Comparison of ENCODE assay signal across 24 mouse cellular contexts in the genomic region with DNA sequence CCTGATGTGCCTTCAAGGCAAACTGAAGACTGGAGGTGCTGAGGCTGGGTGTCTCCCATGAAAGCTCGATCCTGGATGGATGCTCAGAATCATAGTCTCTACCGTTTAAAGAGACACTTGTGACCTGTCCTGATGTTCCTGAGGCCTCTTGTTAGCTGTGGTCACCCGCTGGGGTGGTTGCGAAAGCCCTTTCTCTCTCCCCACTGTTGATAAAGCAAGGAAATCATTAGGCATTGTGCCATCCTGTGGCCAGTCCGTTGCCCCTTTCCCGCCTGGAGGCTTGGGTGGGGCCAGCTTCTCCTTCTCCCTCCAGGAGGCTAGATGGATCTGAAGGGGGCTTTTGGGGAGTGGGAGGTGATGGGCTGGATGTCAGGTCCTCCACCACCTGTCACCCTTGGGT. TPM values are rescaled to one million over a fixed set of nuclear protein-coding genes. Genes with fewer than 3 reads are reported as not detected.
A peak's percentile ranks its signal among the peaks of the same experiment; 100 is the strongest.
DNase-seq lines count a peak whose midpoint lies in the region; ATAC-seq and TF ChIP-seq lines count a peak whose summit lies in the region.
"Had no signal": no experiment of that assay in that cellular context is flagged by ENCODE, and none has a peak within 500 bp of the region (broad histone marks: within the 10 kb centered on the region; RNA-seq: fewer than 3 reads in every experiment).

No protein-coding gene starts in this region.

- no peak for TF ChIP-seq POLR2A in liver, adult 2 months (IDR thresholded peaks at IDR 0.05; ENCODE audit: extremely low read depth, insufficient read depth, low read length)

- no peak for TF ChIP-seq CTCF in liver, adult 2 months (IDR thresholded peaks at IDR 0.05; ENCODE audit: low read depth, low read length)

- peaks cover 17% of the 10 kb centered on the region for H3K4me1 ChIP-seq in liver, adult 2 months (ENCODE audit: control insufficient read depth, insufficient read depth, low read length)
- peaks cover 18% of the 10 kb centered on the region for H3K4me1 ChIP-seq in liver, embryonic 12.5 days
- no peaks in the 10 kb centered on the region for H3K4me1 ChIP-seq in limb, embryonic 11.5 days (ENCODE audit: control insufficient read depth, insufficient read depth, low read length)
- no peaks in the 10 kb centered on the region for H3K4me1 ChIP-seq in forebrain, embryonic 14.5 days (ENCODE audit: control insufficient read depth, insufficient read depth, low read length)
- H3K4me1 ChIP-seq: hindbrain, embryonic 13.5 days had no signal

- H3K36me3 ChIP-seq in liver, adult 2 months (ENCODE audit: control insufficient read depth, insufficient read depth, low read length) = no peaks in the 10 kb centered on the region
- H3K36me3 ChIP-seq in liver, embryonic 12.5 days = no peaks in the 10 kb centered on the region
- no peaks in the 10 kb centered on the region for H3K36me3 ChIP-seq in limb, embryonic 11.5 days (ENCODE audit: control insufficient read depth, insufficient read depth, low read length)
- H3K36me3 ChIP-seq in forebrain, embryonic 14.5 days (ENCODE audit: control insufficient read depth, insufficient read depth, low read length) = no peaks in the 10 kb centered on the region
- H3K36me3 ChIP-seq: G1E; hindbrain, embryonic 13.5 days; midbrain, embryonic 10.5 days had no signal

- no peak for ATAC-seq in liver, embryonic 12.5 days
- ATAC-seq in limb, embryonic 11.5 days (ENCODE audit: insufficient number of reproducible peaks, low FRiP score, low TSS enrichment, low read depth) = no peak
- ATAC-seq in megakaryocyte progenitor cell, adult 5-6 weeks (replicated peaks; ENCODE audit: poor library complexity) = peak; percentile 65
- ATAC-seq in inflammation-experienced regulatory T-cells, adult 6 months = no peak
- ATAC-seq in forebrain, embryonic 14.5 days = no peak

- H3K4me3 ChIP-seq in liver, adult 2 months (ENCODE audit: insufficient read depth, low read depth, low read length) = no peak overlapping the region
- H3K4me3 ChIP-seq in liver, embryonic 12.5 days = no peak overlapping the region
- no peak overlapping the region for H3K4me3 ChIP-seq in limb, embryonic 11.5 days (ENCODE audit: low read depth, low read length)
- H3K4me3 ChIP-seq in forebrain, embryonic 14.5 days (ENCODE audit: low read depth, low read length) = no peak overlapping the region
- H3K4me3 ChIP-seq: hindbrain, embryonic 13.5 days; midbrain, embryonic 10.5 days had no signal

- DNase-seq in liver, adult 2 months (ENCODE audit: extremely low read depth, low read depth, low spot score) = peak; percentile 70
- DNase-seq in adipocyte (ENCODE audit: low spot score) = peak; percentile 27
- DNase-seq in limb, embryonic 11.5 days (ENCODE audit: low spot score) = no peak
- DNase-seq in cerebellum, adult 11 months = no peak
- no peak for DNase-seq in forebrain, embryonic 14.5 days (ENCODE audit: low spot score)
- DNase-seq: adrenal gland, postnatal 14 days; cerebellum, adult 9-11 months; gastrocnemius, postnatal 25 days; kidney, adult 18-20 months; left cerebral cortex, postnatal 4 days; lung, postnatal 14 days; right cerebral cortex, postnatal 25 days; thymus, postnatal 14 days had no signal

- H3K4me2 ChIP-seq in liver, embryonic 12.5 days = no peak overlapping the region
- no peak overlapping the region for H3K4me2 ChIP-seq in limb, embryonic 11.5 days (ENCODE audit: low read depth, severe bottlenecking)
- H3K4me2 ChIP-seq in forebrain, embryonic 14.5 days (ENCODE audit: low read length) = no peak overlapping the region
- H3K4me2 ChIP-seq: hindbrain, embryonic 13.5 days had no signal

- WGBS in liver, adult 2 months = 13% methylated on average over 6 of the region's 6 CpGs
- 36% methylated on average over 6 of the region's 6 CpGs for WGBS in liver, embryonic 12.5 days (ENCODE audit: insufficient replicate concordance)
- 72% methylated on average over 6 of the region's 6 CpGs for whole genome bisulfite sequencing in limb, embryonic 11.5 days
- WGBS in forebrain, embryonic 14.5 days = 50% methylated on average over 6 of the region's 6 CpGs

- H3K9ac ChIP-seq in liver, adult 2 months (ENCODE audit: low read depth, low read length) = no peak overlapping the region
- H3K9ac ChIP-seq in liver, embryonic 12.5 days = no peak overlapping the region
- peak overlapping the region; percentile 9; the same call in 1 of the 2 replicates for H3K9ac ChIP-seq in limb, embryonic 11.5 days (ENCODE audit: low read length)
- H3K9ac ChIP-seq in forebrain, embryonic 14.5 days (ENCODE audit: low read length) = no peak overlapping the region
- H3K9ac ChIP-seq: hindbrain, embryonic 13.5 days; liver, embryonic 14.5 days had no signal

- no peak overlapping the region; the same call in 1 of the 2 replicates for H3K27ac ChIP-seq in liver, adult 2 months (replicated peaks; ENCODE audit: insufficient read depth, low read depth, low read length)
- no peak overlapping the region for H3K27ac ChIP-seq in liver, embryonic 12.5 days
- no peak overlapping the region for H3K27ac ChIP-seq in limb, embryonic 11.5 days (replicated peaks; ENCODE audit: low read depth, low read length)
- no peak overlapping the region for H3K27ac ChIP-seq in forebrain, embryonic 14.5 days (ENCODE audit: low read depth, low read length)
- H3K27ac ChIP-seq: hindbrain, embryonic 13.5 days; kidney, postnatal 0 days; liver, embryonic 14.5 days; midbrain, embryonic 10.5 days had no signal

- H3K9me3 ChIP-seq in liver, embryonic 12.5 days (replicated peaks) = no peaks in the 10 kb centered on the region
- H3K9me3 ChIP-seq in limb, embryonic 11.5 days (ENCODE audit: control insufficient read depth, low read length) = no peaks in the 10 kb centered on the region
- no peaks in the 10 kb centered on the region for H3K9me3 ChIP-seq in forebrain, embryonic 14.5 days (replicated peaks; ENCODE audit: control insufficient read depth, low read length)
- H3K9me3 ChIP-seq: hindbrain, embryonic 13.5 days; midbrain, embryonic 10.5 days had no signal

- no peaks in the 10 kb centered on the region for H3K27me3 ChIP-seq in liver, adult 2 months (ENCODE audit: control insufficient read depth, insufficient read depth, low read length)
- H3K27me3 ChIP-seq in liver, embryonic 12.5 days (replicated peaks) = peaks cover 13% of the 10 kb centered on the region
- H3K27me3 ChIP-seq in limb, embryonic 11.5 days (ENCODE audit: control insufficient read depth, insufficient read depth, low read length) = no peaks in the 10 kb centered on the region
- H3K27me3 ChIP-seq in forebrain, embryonic 14.5 days (replicated peaks; ENCODE audit: control insufficient read depth, insufficient read depth, low read length) = no peaks in the 10 kb centered on the region
- H3K27me3 ChIP-seq: hindbrain, embryonic 13.5 days had no signal

- H3K79me2 ChIP-seq in liver, adult 2 months (ENCODE audit: control insufficient read depth, insufficient read depth, low read length) = no peaks in the 10 kb centered on the region

RNA-seq across cellular contexts. Expression of gene Tmem189, which starts 21.0 kb away (rescaled TPM):
- 4.8 and 5.8 TPM in 2 replicates for total RNA-seq in liver, adult 2 months (2014; rRNA removed)
- polyA plus RNA-seq in liver, adult 2 months (2012; rRNA removed) = 19.6 and 24.8 TPM in 2 replicates
- 27.3 and 30.4 TPM in 2 replicates for polyA plus RNA-seq in liver, embryonic 12.5 days (2016; fragmentation: Nextera tagmentation; extraction: Ambion mirVana)
- polyA plus RNA-seq in limb, embryonic 11.5 days (2014; fragmentation: Nextera tagmentation; extraction: Ambion mirVana) = 35.5 and 37.5 TPM in 2 replicates
- total RNA-seq in megakaryocyte progenitor cell, adult 5-6 weeks (2015) = 15.5 and 18.0 TPM in 2 replicates
- 18.4 and 20.0 TPM in 2 replicates for total RNA-seq in megakaryocyte progenitor cell, adult 5-6 weeks (2017)
- polyA plus RNA-seq in inflammation-experienced regulatory T-cells, adult 6 months (2017; shearing (Covaris generic)) = 10 to 100 TPM; 12.5 to 16.8 (median 12.8) TPM
- 21.3 and 24.8 TPM in 2 replicates for polyA plus RNA-seq in forebrain, embryonic 14.5 days (2014; fragmentation: Nextera tagmentation; extraction: Ambion mirVana)

RNA-seq across cellular contexts. Expression of gene Cebpb, which starts 21.9 kb away (rescaled TPM):
- total RNA-seq in liver, adult 2 months (2014; rRNA removed) = 125 and 147 TPM in 2 replicates
- polyA plus RNA-seq in liver, adult 2 months (2012; rRNA removed) = 200 and 210 TPM in 2 replicates
- polyA plus RNA-seq in liver, embryonic 12.5 days (2016; fragmentation: Nextera tagmentation; extraction: Ambion mirVana) = 21.8 and 23.4 TPM in 2 replicates
- 2.6 and 4.1 TPM in 2 replicates for polyA plus RNA-seq in limb, embryonic 11.5 days (2014; fragmentation: Nextera tagmentation; extraction: Ambion mirVana)
- total RNA-seq in megakaryocyte progenitor cell, adult 5-6 weeks (2015) = 19.6 and 22.4 TPM in 2 replicates
- 15.6 and 16.3 TPM in 2 replicates for total RNA-seq in megakaryocyte progenitor cell, adult 5-6 weeks (2017)
- 1 to 10 TPM in 2 of 3 experiments, under 1 TPM in 1; 0.65 to 3.2 (median 2.1) TPM for polyA plus RNA-seq in inflammation-experienced regulatory T-cells, adult 6 months (2017; shearing (Covaris generic))
- polyA plus RNA-seq in forebrain, embryonic 14.5 days (2014; fragmentation: Nextera tagmentation; extraction: Ambion mirVana) = 0.11 and 0.38 TPM in 2 replicates

RNA-seq across cellular contexts. Expression of gene Gm20431, which starts 49.3 kb away (rescaled TPM):
- not detected in 2 replicates for total RNA-seq in liver, adult 2 months (2014; rRNA removed)
- 10.6 and 10.8 TPM in 2 replicates for polyA plus RNA-seq in liver, adult 2 months (2012; rRNA removed)
- 1.8 and 4.8 TPM in 2 replicates for polyA plus RNA-seq in liver, embryonic 12.5 days (2016; fragmentation: Nextera tagmentation; extraction: Ambion mirVana)
- 4.9 and 7.7 TPM in 2 replicates for polyA plus RNA-seq in limb, embryonic 11.5 days (2014; fragmentation: Nextera tagmentation; extraction: Ambion mirVana)
- 3.7 TPM in 1 of 2 replicates, not detected in the other for total RNA-seq in megakaryocyte progenitor cell, adult 5-6 weeks (2015)
- not detected in 2 replicates for total RNA-seq in megakaryocyte progenitor cell, adult 5-6 weeks (2017)
- not detected for polyA plus RNA-seq in inflammation-experienced regulatory T-cells, adult 6 months (2017; shearing (Covaris generic))
- 5.4 and 6.8 TPM in 2 replicates for polyA plus RNA-seq in forebrain, embryonic 14.5 days (2014; fragmentation: Nextera tagmentation; extraction: Ambion mirVana)
- total RNA-seq: monocyte, adult 5-6 weeks had no signal
- polyA plus RNA-seq: cortical plate, adult 2 months; G1E; neural tube, embryonic 11.5 days had no signal

Comparison
In these comparisons a context has a peak if more than half of its experiments do, and no peak if none do; other contexts are left out.
1. DNase-seq: peak in liver, adult 2 months (single experiment) and adipocyte (single experiment); none in limb, embryonic 11.5 days (single experiment), cerebellum, adult 11 months (single experiment) and forebrain, embryonic 14.5 days (single experiment).